Mouse (Mus musculus) embryonic fibroblast, embryonic 13.5 days (primary cell): ENCODE results near the gene Sash3.

Experiments used
- CTCF ChIP-seq: IDR thresholded peaks from 2 replicates; pipeline ENCODE4 v1.5.1; 2011; ENCODE audit warnings: mild to moderate bottlenecking, control low read depth, low read length, moderate library complexity, borderline replicate concordance; ENCODE audit not compliant: insufficient read depth
- POLR2A ChIP-seq: IDR thresholded peaks from 2 replicates; pipeline ENCODE4 v1.6.1; 2011; ENCODE audit warnings: low read depth, mild to moderate bottlenecking, control low read depth, low read length, moderate library complexity

GRCm38 (mm10) chrX:48199026-48199425 is 52.8 kb downstream of the Sash3 start:
- TF ChIP-seq CTCF (no peak), POLR2A (no peak)
